In genomic region chr11:100745085-100745484, GRCm38 (mm10) we compare ENCODE assay signal across 10 mouse cellular contexts. TPM values are rescaled to one million over a fixed set of nuclear protein-coding genes. Genes with fewer than 3 reads are reported as not detected.
DNase-seq lines count a peak whose midpoint lies in the region; ATAC-seq and TF ChIP-seq lines count a peak whose summit lies in the region.
"Had no signal": no experiment of that assay in that cellular context is flagged by ENCODE, and none has a peak within 500 bp of the region (broad histone marks: within the 10 kb centered on the region; RNA-seq: fewer than 3 reads in every experiment).

No protein-coding gene starts in this region.

- H3K4me1 ChIP-seq in heart, postnatal 0 days (ENCODE audit: control insufficient read depth, insufficient read depth) = no peaks in the 10 kb centered on the region
- H3K4me1 ChIP-seq in embryonic facial prominence, embryonic 14.5 days (ENCODE audit: control insufficient read depth, insufficient read depth, low read length) = no peaks in the 10 kb centered on the region
- peaks cover 12% of the 10 kb centered on the region for H3K4me1 ChIP-seq in liver, postnatal 0 days (ENCODE audit: insufficient read depth)
- H3K4me1 ChIP-seq: limb, embryonic 13.5 days had no signal

- no peak overlapping the region for H3K4me2 ChIP-seq in heart, postnatal 0 days (ENCODE audit: low read depth, low read length)
- no peak overlapping the region for H3K4me2 ChIP-seq in embryonic facial prominence, embryonic 14.5 days (ENCODE audit: low read depth, low read length)
- H3K4me2 ChIP-seq in liver, postnatal 0 days (ENCODE audit: low read depth, low read length) = no peak overlapping the region
- H3K4me2 ChIP-seq: limb, embryonic 13.5 days had no signal

- peak; percentile 27; the same call in 1 of the 2 replicates for ATAC-seq in heart, postnatal 0 days (ENCODE audit: insufficient read depth, low read depth)
- ATAC-seq in embryonic facial prominence, embryonic 14.5 days (ENCODE audit: low read depth) = 0 out of 2 replicates have a peak, but pooled peaks have one; percentile 41
- no peak for ATAC-seq in liver, postnatal 0 days

- TF ChIP-seq CTCF in heart, postnatal 0 days (IDR thresholded peaks at IDR 0.05; ENCODE audit: low read depth) = peak; percentile 60
- peak; percentile 80 for TF ChIP-seq CTCF in liver, postnatal 0 days (IDR thresholded peaks at IDR 0.05; ENCODE audit: low read depth)

- H3K27me3 ChIP-seq in heart, postnatal 0 days (ENCODE audit: control insufficient read depth, insufficient read depth, low read length) = peaks cover 24% of the 10 kb centered on the region
- H3K27me3 ChIP-seq in embryonic facial prominence, embryonic 14.5 days (replicated peaks; ENCODE audit: control insufficient read depth, insufficient read depth, low read length) = no peaks in the 10 kb centered on the region
- peaks cover 10% of the 10 kb centered on the region; the same call in 1 of the 2 replicates for H3K27me3 ChIP-seq in liver, postnatal 0 days (ENCODE audit: insufficient read depth, low read length)

- H3K9me3 ChIP-seq in heart, postnatal 0 days (replicated peaks; ENCODE audit: control insufficient read depth, low read length) = no peaks in the 10 kb centered on the region
- H3K9me3 ChIP-seq in embryonic facial prominence, embryonic 14.5 days (ENCODE audit: control insufficient read depth, low read length) = no peaks in the 10 kb centered on the region
- no peaks in the 10 kb centered on the region for H3K9me3 ChIP-seq in liver, postnatal 0 days (ENCODE audit: low read length)
- H3K9me3 ChIP-seq: limb, embryonic 13.5 days had no signal

- DNase-seq in heart, postnatal 0 days (ENCODE audit: low spot score) = no peak
- DNase-seq in heart, adult 9 months (ENCODE audit: low spot score in 2 of 2) = no peak
- DNase-seq in A20 (ENCODE audit: low read depth, low spot score) = peak; percentile 65
- DNase-seq in adrenal gland, postnatal 10 days = peak; percentile 55
- peak; percentile 53 for DNase-seq in embryonic facial prominence, embryonic 14.5 days (ENCODE audit: low spot score)
- peak; percentile 60 for DNase-seq in liver, postnatal 0 days
- peak; percentile 77 for DNase-seq in retina, postnatal 1 day
- DNase-seq in urinary bladder, postnatal 4 days (ENCODE audit: low spot score in 2 of 2) = no peak

- no peaks in the 10 kb centered on the region for H3K36me3 ChIP-seq in heart, postnatal 0 days (replicated peaks; ENCODE audit: control insufficient read depth, insufficient read depth, low read length)
- H3K36me3 ChIP-seq in embryonic facial prominence, embryonic 14.5 days (ENCODE audit: control insufficient read depth, insufficient read depth, low read length) = no peaks in the 10 kb centered on the region
- H3K36me3 ChIP-seq in liver, postnatal 0 days (replicated peaks; ENCODE audit: insufficient read depth, low read length) = no peaks in the 10 kb centered on the region
- H3K36me3 ChIP-seq: limb, embryonic 13.5 days had no signal

- H3K9ac ChIP-seq in heart, postnatal 0 days (replicated peaks; ENCODE audit: low read depth, low read length) = no peak overlapping the region
- H3K9ac ChIP-seq in embryonic facial prominence, embryonic 14.5 days (ENCODE audit: low read depth, low read length) = no peak overlapping the region
- H3K9ac ChIP-seq in liver, postnatal 0 days (replicated peaks) = no peak overlapping the region
- H3K9ac ChIP-seq: limb, embryonic 13.5 days had no signal

- TF ChIP-seq EP300 in heart, postnatal 0 days (IDR thresholded peaks at IDR 0.05; ENCODE audit: low read depth) = no peak
- TF ChIP-seq EP300 in liver, postnatal 0 days (IDR thresholded peaks at IDR 0.05; ENCODE audit: low read depth) = no peak

- no peak overlapping the region for H3K4me3 ChIP-seq in heart, postnatal 0 days (ENCODE audit: low read depth, low read length)
- H3K4me3 ChIP-seq in embryonic facial prominence, embryonic 14.5 days (ENCODE audit: low read depth, low read length) = no peak overlapping the region
- H3K4me3 ChIP-seq in liver, postnatal 0 days (ENCODE audit: low read depth, low read length) = no peak overlapping the region
- H3K4me3 ChIP-seq: limb, embryonic 13.5 days had no signal

- 11% methylated on average over 6 of the region's 6 CpGs for WGBS in heart, postnatal 0 days
- WGBS in embryonic facial prominence, embryonic 14.5 days = 20% methylated on average over 6 of the region's 6 CpGs
- WGBS in liver, postnatal 0 days (ENCODE audit: insufficient replicate concordance) = 16% methylated on average over 6 of the region's 6 CpGs

- H3K27ac ChIP-seq in heart, postnatal 0 days (ENCODE audit: low read depth) = no peak overlapping the region
- H3K27ac ChIP-seq in embryonic facial prominence, embryonic 14.5 days (replicated peaks; ENCODE audit: low read depth, low read length) = no peak overlapping the region
- H3K27ac ChIP-seq in liver, postnatal 0 days (ENCODE audit: low read depth) = no peak overlapping the region
- H3K27ac ChIP-seq: limb, embryonic 13.5 days had no signal

RNA-seq across cellular contexts. Expression of gene Rab5c, which starts 7.1 kb away (rescaled TPM):
- total RNA-seq in heart, postnatal 0 days (2014; rRNA removed; ENCODE audit: low replicate concordance) = 99.1 and 117 TPM in 2 replicates
- 11.0 and 12.0 TPM in 2 replicates for polyA plus RNA-seq in heart, postnatal 0 days (2015; fragmentation: Nextera tagmentation; extraction: Ambion mirVana)
- total RNA-seq in adrenal gland, postnatal 10 days (2021) = 100 to 1,000 TPM; 182 to 183 TPM
- polyA plus RNA-seq in embryonic facial prominence, embryonic 14.5 days (2014; fragmentation: Nextera tagmentation; extraction: Ambion mirVana) = 70.7 and 73.9 TPM in 2 replicates
- 16.6 and 17.0 TPM in 2 replicates for polyA plus RNA-seq in liver, postnatal 0 days (2015; fragmentation: Nextera tagmentation; extraction: Ambion mirVana)

RNA-seq across cellular contexts. Expression of gene Kcnh4, which starts 14.7 kb away (rescaled TPM):
- not detected in 2 replicates for total RNA-seq in heart, postnatal 0 days (2014; rRNA removed; ENCODE audit: low replicate concordance)
- polyA plus RNA-seq in heart, postnatal 0 days (2015; fragmentation: Nextera tagmentation; extraction: Ambion mirVana) = not detected in 2 replicates
- total RNA-seq in adrenal gland, postnatal 10 days (2021) = under 1 TPM; 0.12 to 0.15 TPM
- polyA plus RNA-seq in embryonic facial prominence, embryonic 14.5 days (2014; fragmentation: Nextera tagmentation; extraction: Ambion mirVana) = 0.41 and 0.64 TPM in 2 replicates
- polyA plus RNA-seq in liver, postnatal 0 days (2015; fragmentation: Nextera tagmentation; extraction: Ambion mirVana) = not detected in 2 replicates
- polyA plus RNA-seq: limb, embryonic 13.5 days had no signal

RNA-seq across cellular contexts. Expression of gene Hcrt, which starts 17.6 kb away (rescaled TPM):
- total RNA-seq in heart, postnatal 0 days (2014; rRNA removed; ENCODE audit: low replicate concordance) = not detected in 2 replicates
- not detected in 2 replicates for polyA plus RNA-seq in heart, postnatal 0 days (2015; fragmentation: Nextera tagmentation; extraction: Ambion mirVana)
- total RNA-seq in adrenal gland, postnatal 10 days (2021) = not detected
- polyA plus RNA-seq in embryonic facial prominence, embryonic 14.5 days (2014; fragmentation: Nextera tagmentation; extraction: Ambion mirVana) = not detected in 2 replicates
- not detected in 2 replicates for polyA plus RNA-seq in liver, postnatal 0 days (2015; fragmentation: Nextera tagmentation; extraction: Ambion mirVana)
- total RNA-seq: adrenal gland, postnatal 36 days had no signal
- polyA plus RNA-seq: limb, embryonic 13.5 days had no signal

RNA-seq across cellular contexts. Expression of gene Ghdc, which starts 25.7 kb away (rescaled TPM):
- 8.2 and 13.0 TPM in 2 replicates for total RNA-seq in heart, postnatal 0 days (2014; rRNA removed; ENCODE audit: low replicate concordance)
- 6.8 and 7.0 TPM in 2 replicates for polyA plus RNA-seq in heart, postnatal 0 days (2015; fragmentation: Nextera tagmentation; extraction: Ambion mirVana)
- 10 to 100 TPM; 14.1 to 15.7 TPM for total RNA-seq in adrenal gland, postnatal 10 days (2021)
- 3.6 and 4.4 TPM in 2 replicates for polyA plus RNA-seq in embryonic facial prominence, embryonic 14.5 days (2014; fragmentation: Nextera tagmentation; extraction: Ambion mirVana)
- 1.6 and 1.9 TPM in 2 replicates for polyA plus RNA-seq in liver, postnatal 0 days (2015; fragmentation: Nextera tagmentation; extraction: Ambion mirVana)

RNA-seq across cellular contexts. Expression of gene Hspb9, which starts 31.4 kb away (rescaled TPM):
- total RNA-seq in heart, postnatal 0 days (2014; rRNA removed; ENCODE audit: low replicate concordance) = not detected in 2 replicates
- polyA plus RNA-seq in heart, postnatal 0 days (2015; fragmentation: Nextera tagmentation; extraction: Ambion mirVana) = 0.22 TPM in 1 of 2 replicates, not detected in the other
- total RNA-seq in adrenal gland, postnatal 10 days (2021) = under 1 TPM in 1 of 2 experiments, not detected in 1; 0.64 TPM
- polyA plus RNA-seq in embryonic facial prominence, embryonic 14.5 days (2014; fragmentation: Nextera tagmentation; extraction: Ambion mirVana) = 0.34 TPM in 1 of 2 replicates, not detected in the other
- polyA plus RNA-seq in liver, postnatal 0 days (2015; fragmentation: Nextera tagmentation; extraction: Ambion mirVana) = 0.35 and 0.40 TPM in 2 replicates
- total RNA-seq: adrenal gland, postnatal 36 days had no signal
- polyA plus RNA-seq: limb, embryonic 13.5 days had no signal

Comparison
In these comparisons a context has a peak if more than half of its experiments do, and no peak if none do; other contexts are left out.
1. DNase-seq: peak in A20 (single experiment), adrenal gland, postnatal 10 days (single experiment), embryonic facial prominence, embryonic 14.5 days (single experiment), liver, postnatal 0 days (single experiment) and retina, postnatal 1 day (single experiment); none in heart, postnatal 0 days (single experiment), heart, adult 9 months (0 of 2) and urinary bladder, postnatal 4 days (0 of 2).